Mouse (Mus musculus) limb, embryonic 13.5 days (tissue): ENCODE data around the gene Cacna2d3. TPM values are rescaled to one million over a fixed set of nuclear protein-coding genes. Genes with fewer than 3 reads are reported as not detected.

ENCODE experiments used
- ATAC-seq: fragments of 200-750 bp; cut with Nextera tagmentation; 2 replicates; pipeline ENCODE4 v1.8.0; 2017; ENCODE audit warnings: low read depth, moderate number of reproducible peaks, moderate TSS enrichment; ENCODE audit not compliant: low FRiP score
- H3K27ac ChIP-seq: fragments of 300-500 bp; sonication (generic); 2 replicates; pipeline ENCODE4 v1.5.1; 2015; ENCODE audit warnings: inconsistent platforms, mild to moderate bottlenecking, moderate library complexity
- H3K27me3 ChIP-seq: fragments of 300-500 bp; sonication (generic); 2 replicates; pipeline ENCODE4 v1.6.1; 2015; ENCODE audit warnings: mild to moderate bottlenecking, inconsistent platforms
- H3K36me3 ChIP-seq: fragments of 300-500 bp; sonication (generic); 2 replicates; pipeline ENCODE4 v1.6.1; 2015; ENCODE audit warnings: inconsistent platforms, mild to moderate bottlenecking, moderate library complexity
- H3K4me1 ChIP-seq: fragments of 300-500 bp; sonication (generic); 2 replicates; pipeline ENCODE4 v1.6.1; 2015; ENCODE audit warnings: inconsistent platforms
- H3K4me2 ChIP-seq: fragments of 300-500 bp; sonication (generic); replicated peaks from 2 replicates; pipeline ENCODE4 v1.6.1; 2015; ENCODE audit warnings: inconsistent platforms, mild to moderate bottlenecking, moderate library complexity
- H3K4me3 ChIP-seq: fragments of 300-500 bp; sonication (generic); 2 replicates; pipeline ENCODE4 v1.5.1; 2015; ENCODE audit warnings: moderate library complexity, mild to moderate bottlenecking, inconsistent platforms
- H3K9ac ChIP-seq: fragments of 300-500 bp; sonication (generic); 2 replicates; pipeline ENCODE4 v1.6.1; 2015; ENCODE audit warnings: mild to moderate bottlenecking, inconsistent platforms
- H3K9me3 ChIP-seq: fragments of 300-500 bp; sonication (generic); 2 replicates; pipeline ENCODE4 v1.6.1; 2016; ENCODE audit warnings: inconsistent platforms
- WGBS: fragments of 180-500 bp; shearing (Covaris S2); methylation state at CpG from one replicate; pipeline ENCODE4 v1.1.7; 2015; 5-methylcytosine and 5-hydroxymethylcytosine counted together
- polyA plus RNA-seq: library from polyadenylated mRNA; unstranded; fragments of >200 nt; fragmentation: Nextera tagmentation; extraction: Ambion mirVana; gene quantifications from 2 replicates; pipeline ENCODE4 v1.2.1, GENCODE M21; 2015

The Cacna2d3 gene
- polyA plus RNA-seq, 1 experiment from 2014 or later: 5.3 TPM

GRCm38 (mm10) chr14:29107464-29107863 is 614.2 kb downstream of the Cacna2d3 start:
- Histone ChIP-seq H3K4me1 (peaks cover 38% of the 10 kb centered on the region), H3K4me2 (no peak overlapping the region), H3K36me3 (no peaks in the 10 kb centered on the region), H3K9me3 (peaks cover 7% of the 10 kb centered on the region; the same call in 1 of the 2 replicates), H3K27me3 (peaks cover 2% of the 10 kb centered on the region; the same call in 1 of the 2 replicates), H3K9ac (no peak overlapping the region), H3K4me3 (no peak overlapping the region), H3K27ac (no peak overlapping the region)
- 74% methylated on average over 5 of the region's 5 CpGs for WGBS
- ATAC-seq: no peak

- no peak for ATAC-seq
- peaks cover 34% of the 10 kb centered on the region for H3K4me1 ChIP-seq
- H3K27ac ChIP-seq: no peak overlapping the region
- H3K27me3 ChIP-seq: peaks cover 4% of the 10 kb centered on the region; the same call in 1 of the 2 replicates
- no peak overlapping the region for H3K4me3 ChIP-seq
- no peaks in the 10 kb centered on the region for H3K9me3 ChIP-seq
- H3K36me3 ChIP-seq: no peaks in the 10 kb centered on the region
- H3K4me2 ChIP-seq: no peak overlapping the region
- H3K9ac ChIP-seq: no peak overlapping the region
- 70% methylated on average over 12 of the region's 12 CpGs for WGBS
These were observed 623.9 kb downstream of the Cacna2d3 start for GRCm38 (mm10) chr14:29097776-29098175.

- no peak overlapping the region for H3K4me3 ChIP-seq
- H3K4me1 ChIP-seq: peaks cover 23% of the 10 kb centered on the region
- H3K9me3 ChIP-seq: no peaks in the 10 kb centered on the region
- H3K27ac ChIP-seq: no peak overlapping the region
- no peak overlapping the region for H3K4me2 ChIP-seq
- peaks cover 10% of the 10 kb centered on the region; the same call in 1 of the 2 replicates for H3K27me3 ChIP-seq
- no peak for ATAC-seq
- WGBS: 79% methylated on average over 5 of the region's 5 CpGs
- no peak overlapping the region for H3K9ac ChIP-seq
- no peaks in the 10 kb centered on the region for H3K36me3 ChIP-seq
These were observed 626.2 kb downstream of the Cacna2d3 start for GRCm38 (mm10) chr14:29095431-29095830.

- no peaks in the 10 kb centered on the region for H3K9me3 ChIP-seq
- H3K27me3 ChIP-seq: peaks cover 23% of the 10 kb centered on the region
- H3K9ac ChIP-seq: no peak overlapping the region
- no peak overlapping the region for H3K4me2 ChIP-seq
- peaks cover 25% of the 10 kb centered on the region for H3K4me1 ChIP-seq
- no peak overlapping the region for H3K27ac ChIP-seq
- peak; percentile 67; the same call in 1 of the 2 replicates for ATAC-seq
- 3% methylated on average over 5 of the region's 5 CpGs for WGBS
- H3K4me3 ChIP-seq: no peak overlapping the region
- no peaks in the 10 kb centered on the region for H3K36me3 ChIP-seq
These were observed 631.6 kb downstream of the Cacna2d3 start for GRCm38 (mm10) chr14:29090074-29090473.

GRCm38 (mm10) chr14:29086528-29086927 is 635.1 kb downstream of the Cacna2d3 start:
- no peaks in the 10 kb centered on the region for H3K36me3 ChIP-seq
- ATAC-seq: no peak
- no peaks in the 10 kb centered on the region for H3K9me3 ChIP-seq
- H3K4me2 ChIP-seq: no peak overlapping the region
- H3K4me1 ChIP-seq: peaks cover 23% of the 10 kb centered on the region
- 8% methylated on average over 4 of the region's 4 CpGs for WGBS
- no peak overlapping the region for H3K4me3 ChIP-seq
- no peak overlapping the region for H3K9ac ChIP-seq
- H3K27ac ChIP-seq: no peak overlapping the region
- H3K27me3 ChIP-seq: peaks cover 22% of the 10 kb centered on the region

GRCm38 (mm10) chr14:29085493-29086159 is 636.0 kb downstream of the Cacna2d3 start:
- no peak overlapping the region for H3K4me3 ChIP-seq
- ATAC-seq: no peak
- WGBS: 45% methylated on average over 7 of the region's 7 CpGs
- H3K4me1 ChIP-seq: peaks cover 22% of the 10 kb centered on the region
- peaks cover 20% of the 10 kb centered on the region for H3K27me3 ChIP-seq
- no peaks in the 10 kb centered on the region for H3K9me3 ChIP-seq
- H3K9ac ChIP-seq: no peak overlapping the region
- no peak overlapping the region for H3K4me2 ChIP-seq
- H3K36me3 ChIP-seq: no peaks in the 10 kb centered on the region
- H3K27ac ChIP-seq: no peak overlapping the region

GRCm38 (mm10) chr14:29082171-29082570 is 639.5 kb downstream of the Cacna2d3 start:
- Histone ChIP-seq H3K27me3 (peaks cover 11% of the 10 kb centered on the region; the same call in 1 of the 2 replicates), H3K9me3 (no peaks in the 10 kb centered on the region)
- WGBS: 91% methylated on average over 1 of the region's 1 CpGs

GRCm38 (mm10) chr14:29080630-29081029 is 641.0 kb downstream of the Cacna2d3 start:
- Histone ChIP-seq H3K27me3 (peaks cover 16% of the 10 kb centered on the region; the same call in 1 of the 2 replicates), H3K9ac (no peak overlapping the region), H3K9me3 (no peaks in the 10 kb centered on the region), H3K27ac (no peak overlapping the region), H3K4me2 (no peak overlapping the region), H3K36me3 (no peaks in the 10 kb centered on the region), H3K4me1 (peaks cover 27% of the 10 kb centered on the region), H3K4me3 (no peak overlapping the region)
- 56% methylated on average over 4 of the region's 4 CpGs for WGBS
- no peak for ATAC-seq

More at GRCm38 (mm10) chr14:29082171-29082570, 639.5 kb downstream of the Cacna2d3 start:
- Histone ChIP-seq H3K4me3 (no peak overlapping the region), H3K4me1 (peaks cover 32% of the 10 kb centered on the region), H3K27ac (no peak overlapping the region), H3K36me3 (no peaks in the 10 kb centered on the region), H3K4me2 (no peak overlapping the region), H3K9ac (no peak overlapping the region)
- ATAC-seq: no peak

GRCm38 (mm10) chr14:29080228-29080627 is 641.4 kb downstream of the Cacna2d3 start:
- Histone ChIP-seq H3K27ac (no peak overlapping the region), H3K4me1 (peaks cover 24% of the 10 kb centered on the region), H3K9ac (no peak overlapping the region), H3K9me3 (no peaks in the 10 kb centered on the region), H3K27me3 (peaks cover 20% of the 10 kb centered on the region; the same call in 1 of the 2 replicates), H3K4me3 (no peak overlapping the region), H3K4me2 (no peak overlapping the region), H3K36me3 (no peaks in the 10 kb centered on the region)
- ATAC-seq: no peak
- 75% methylated on average over 4 of the region's 4 CpGs for WGBS

- H3K27ac ChIP-seq: 0 out of 2 replicates have a peak overlapping the region, but pooled peaks have one; percentile 7
These were observed 644.2 kb downstream of the Cacna2d3 start for GRCm38 (mm10) chr14:29077418-29077817.

GRCm38 (mm10) chr14:29073747-29074146 is 647.9 kb downstream of the Cacna2d3 start:
- Histone ChIP-seq H3K4me1 (peaks cover 42% of the 10 kb centered on the region), H3K27ac (no peak overlapping the region), H3K9ac (no peak overlapping the region), H3K4me2 (peak overlapping the region; percentile 28; the same call in 1 of the 2 replicates), H3K4me3 (no peak overlapping the region), H3K9me3 (no peaks in the 10 kb centered on the region), H3K27me3 (peaks cover 18% of the 10 kb centered on the region; the same call in 1 of the 2 replicates), H3K36me3 (no peaks in the 10 kb centered on the region)
- 36% methylated on average over 4 of the region's 4 CpGs for WGBS
- no peak for ATAC-seq

More at GRCm38 (mm10) chr14:29077418-29077817, 644.2 kb downstream of the Cacna2d3 start:
- ATAC-seq: peak; percentile 61
- 18% methylated on average over 3 of the region's 3 CpGs for WGBS
- no peak overlapping the region for H3K9ac ChIP-seq
- H3K9me3 ChIP-seq: no peaks in the 10 kb centered on the region
- no peak overlapping the region for H3K4me2 ChIP-seq
- H3K4me3 ChIP-seq: no peak overlapping the region
- no peaks in the 10 kb centered on the region for H3K36me3 ChIP-seq
- H3K4me1 ChIP-seq: peaks cover 44% of the 10 kb centered on the region
- peaks cover 24% of the 10 kb centered on the region; the same call in 1 of the 2 replicates for H3K27me3 ChIP-seq

- Histone ChIP-seq H3K36me3 (no peaks in the 10 kb centered on the region), H3K27me3 (no peaks in the 10 kb centered on the region), H3K4me1 (peaks cover 13% of the 10 kb centered on the region), H3K4me3 (no peak overlapping the region), H3K9ac (no peak overlapping the region), H3K9me3 (no peaks in the 10 kb centered on the region), H3K4me2 (no peak overlapping the region), H3K27ac (no peak overlapping the region)
- no peak for ATAC-seq
- 88% methylated on average over 2 of the region's 2 CpGs for WGBS
These were observed 659.0 kb downstream of the Cacna2d3 start for GRCm38 (mm10) chr14:29062676-29063075.
